8 mouse cellular contexts compared by ENCODE assay signal in genomic region chr5:118560385-118561085, GRCm38 (mm10). TPM values are rescaled to one million over a fixed set of nuclear protein-coding genes. Genes with fewer than 3 reads are reported as not detected.
A peak's percentile ranks its signal among the peaks of the same experiment; 100 is the strongest.
DNase-seq lines count a peak whose midpoint lies in the region; ATAC-seq and TF ChIP-seq lines count a peak whose summit lies in the region.

Gene Med13l (plus strand): TSS chr5:118560679.

- TF ChIP-seq CTCF in forebrain, postnatal 0 days (IDR thresholded peaks at IDR 0.05; ENCODE audit: low read depth): peak; percentile 4; the same call in 1 of the 2 replicates

- H3K9me3 ChIP-seq in forebrain, postnatal 0 days (ENCODE audit: low read length): no peaks in the 10 kb centered on the region
- H3K9me3 ChIP-seq in hindbrain, embryonic 10.5 days: no peaks in the 10 kb centered on the region

- H3K4me3 ChIP-seq in forebrain, postnatal 0 days (ENCODE audit: low read depth, low read length): peak within 1 kb of the TSS; percentile 85
- peak within 1 kb of the TSS; percentile 86 for H3K4me3 ChIP-seq in hindbrain, embryonic 10.5 days

- H3K9ac ChIP-seq in forebrain, postnatal 0 days: peak within 1 kb of the TSS; percentile 88

- ATAC-seq in forebrain, postnatal 0 days: peak; percentile 49

- no peaks in the 10 kb centered on the region for H3K27me3 ChIP-seq in forebrain, postnatal 0 days (ENCODE audit: insufficient read depth, low read length)
- peaks cover 7% of the 10 kb centered on the region; the same call in 1 of the 2 replicates for H3K27me3 ChIP-seq in hindbrain, embryonic 10.5 days (ENCODE audit: insufficient read depth, poor library complexity, severe bottlenecking)

- 7% methylated on average over 62 of the region's 120 CpGs for WGBS in forebrain, postnatal 0 days
- 1% methylated on average over 104 of the region's 120 CpGs for WGBS in hindbrain, embryonic 10.5 days

- DNase-seq in MN1 (ENCODE audit: low spot score): peak; percentile 62
- DNase-seq in cerebellum, adult 11-12 months: peak; percentile 54
- DNase-seq in forebrain, postnatal 0 days: no peak
- DNase-seq in hindbrain, embryonic 10.5 days (ENCODE audit: low spot score): peak; percentile 73
- DNase-seq in layer of hippocampus, postnatal 14 days (ENCODE audit: low spot score in 2 of 2): peak; percentile 40 to 59
- peak; percentile 77 for DNase-seq in lung, postnatal 36 days
- DNase-seq in retina, postnatal 1 day: peak; percentile 75
- DNase-seq in urinary bladder, postnatal 10 days (ENCODE audit: low spot score): peak; percentile 40

- peak within 1 kb of the TSS; percentile 71 for H3K4me2 ChIP-seq in forebrain, postnatal 0 days (ENCODE audit: low read depth)

- no peaks in the 10 kb centered on the region for H3K36me3 ChIP-seq in forebrain, postnatal 0 days (ENCODE audit: insufficient read depth)
- no peaks in the 10 kb centered on the region for H3K36me3 ChIP-seq in hindbrain, embryonic 10.5 days

- H3K27ac ChIP-seq in forebrain, postnatal 0 days (ENCODE audit: low read depth, low read length): peak within 1 kb of the TSS; percentile 99
- H3K27ac ChIP-seq in hindbrain, embryonic 10.5 days: peak within 1 kb of the TSS; percentile 98

- peaks cover 16% of the 10 kb centered on the region for H3K4me1 ChIP-seq in forebrain, postnatal 0 days (ENCODE audit: insufficient read depth)
- H3K4me1 ChIP-seq in hindbrain, embryonic 10.5 days (replicated peaks): peaks cover 60% of the 10 kb centered on the region

RNA-seq across cellular contexts. Expression of gene Med13l, which starts in this region (rescaled TPM):
- 27.9 and 31.0 TPM in 2 replicates for total RNA-seq in forebrain, postnatal 0 days (2014; rRNA removed)
- polyA plus RNA-seq in forebrain, postnatal 0 days (2015; fragmentation: Nextera tagmentation; extraction: Ambion mirVana): 9.1 and 12.5 TPM in 2 replicates
- 10.3 and 11.0 TPM in 2 replicates for polyA plus RNA-seq in hindbrain, embryonic 10.5 days (2016; fragmentation: Nextera tagmentation; extraction: Ambion mirVana)
- 10 to 100 TPM; 74.8 to 75.7 TPM for total RNA-seq in layer of hippocampus, postnatal 14 days (2021)
